Mouse (Mus musculus): ENCODE measurements around the gene Scrn1.
A peak's percentile ranks its signal among the peaks of the same experiment; 100 is the strongest.

Scrn1 gene

DNA sequence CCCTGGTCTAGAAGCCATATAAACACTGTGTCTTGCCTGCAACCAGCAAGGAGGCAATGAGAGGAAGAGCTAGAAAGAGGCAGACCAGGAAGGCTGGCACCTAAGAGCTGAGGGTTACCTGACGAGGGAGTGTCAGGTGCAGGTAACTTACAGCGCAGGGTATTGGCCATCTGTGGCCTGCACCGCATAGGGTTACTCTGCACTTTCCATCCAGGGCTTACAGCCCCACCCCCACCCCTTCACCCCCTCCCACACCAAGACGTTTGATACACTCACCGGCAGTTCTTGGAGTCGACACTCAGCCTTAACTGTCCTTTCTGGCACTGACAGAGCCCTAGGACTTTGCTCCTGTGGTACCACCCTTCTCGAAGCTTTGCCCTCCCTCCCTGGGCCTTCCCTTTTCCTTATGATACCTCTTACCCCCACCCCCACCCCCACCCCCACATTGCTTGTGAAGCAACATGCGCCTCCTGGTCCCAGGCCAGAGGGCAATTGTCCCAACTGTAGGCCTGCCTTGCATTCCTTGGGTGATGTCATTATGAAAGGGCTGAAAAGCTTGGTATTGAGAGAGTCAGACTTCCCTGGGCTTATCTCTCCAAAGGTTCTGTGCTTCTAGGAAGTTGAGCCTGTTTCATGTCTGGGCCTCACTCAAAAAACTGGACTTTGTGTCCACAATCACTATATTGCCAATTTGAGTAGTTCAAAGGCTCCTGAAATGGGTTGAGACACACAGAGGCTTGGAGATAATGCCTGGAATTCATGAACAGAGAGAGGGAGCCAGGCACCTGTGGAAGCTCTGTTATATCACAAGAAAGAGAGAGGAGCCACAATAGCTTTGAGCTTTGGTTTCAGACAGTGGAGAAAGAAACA is 93.2 kb downstream of the Scrn1 start:
- DNase-seq, result peak; percentile 50 to 77

DNA sequence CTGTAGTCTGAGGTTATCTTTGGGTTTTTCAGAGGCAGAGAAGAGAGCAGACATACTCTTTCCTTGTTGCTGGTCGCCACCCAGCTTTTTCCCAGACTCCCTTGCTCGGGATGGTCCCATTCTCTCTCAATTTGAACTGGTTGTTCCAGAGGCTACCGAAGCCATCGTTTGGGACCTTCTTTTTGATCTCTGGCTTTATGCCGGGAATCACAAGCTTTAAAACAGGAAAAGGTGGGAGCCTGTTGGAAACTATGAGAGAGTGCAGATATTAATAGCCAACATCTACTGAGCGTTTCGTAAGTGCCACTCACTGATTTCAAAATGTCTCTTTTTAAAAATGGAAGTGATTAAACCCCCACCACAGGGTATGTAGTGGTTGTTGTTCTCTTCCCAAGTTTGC is 94.4 kb downstream of the Scrn1 start:
- no peak for DNase-seq

DNA sequence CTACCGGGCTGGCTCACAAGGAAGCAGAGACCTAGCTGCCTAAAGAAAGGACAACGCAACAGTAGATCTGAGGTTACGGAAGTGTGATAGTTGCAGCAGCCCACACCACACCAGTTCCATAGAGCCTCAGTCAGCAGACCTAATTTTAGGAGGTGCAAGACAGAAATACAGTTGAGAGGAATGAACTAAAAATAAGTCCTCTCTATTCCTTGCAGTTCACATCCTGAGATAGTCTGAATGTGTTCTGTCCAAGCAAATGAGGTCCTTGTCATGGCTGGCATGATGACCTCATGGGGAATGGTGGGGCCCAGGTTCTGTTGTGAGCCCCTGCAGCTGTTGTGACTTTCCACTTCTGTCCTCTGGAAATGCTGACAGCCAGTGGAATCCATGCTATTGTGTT is 98.9 kb downstream of the Scrn1 start:
- DNase-seq, result no peak

DNA sequence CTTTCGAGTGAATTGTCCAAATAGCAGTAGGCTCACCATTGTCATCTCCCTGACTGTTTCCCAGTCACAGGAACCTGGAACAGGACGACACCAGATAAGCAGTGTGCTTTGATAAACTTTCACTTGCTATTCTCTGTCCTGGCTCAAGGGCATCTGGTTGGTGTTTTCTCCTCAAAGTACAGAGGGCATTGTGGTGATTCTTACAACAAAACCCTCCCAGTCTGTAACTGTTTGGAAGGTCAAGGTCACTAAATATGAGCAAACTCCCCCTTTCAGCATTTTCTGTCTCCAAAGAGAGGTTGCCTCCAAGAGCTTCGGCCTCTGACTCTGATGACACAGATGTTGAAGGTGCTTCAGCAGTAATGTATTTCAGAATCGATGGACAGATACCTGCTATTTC is 101.4 kb downstream of the Scrn1 start:
- DNase-seq, result no peak

DNA sequence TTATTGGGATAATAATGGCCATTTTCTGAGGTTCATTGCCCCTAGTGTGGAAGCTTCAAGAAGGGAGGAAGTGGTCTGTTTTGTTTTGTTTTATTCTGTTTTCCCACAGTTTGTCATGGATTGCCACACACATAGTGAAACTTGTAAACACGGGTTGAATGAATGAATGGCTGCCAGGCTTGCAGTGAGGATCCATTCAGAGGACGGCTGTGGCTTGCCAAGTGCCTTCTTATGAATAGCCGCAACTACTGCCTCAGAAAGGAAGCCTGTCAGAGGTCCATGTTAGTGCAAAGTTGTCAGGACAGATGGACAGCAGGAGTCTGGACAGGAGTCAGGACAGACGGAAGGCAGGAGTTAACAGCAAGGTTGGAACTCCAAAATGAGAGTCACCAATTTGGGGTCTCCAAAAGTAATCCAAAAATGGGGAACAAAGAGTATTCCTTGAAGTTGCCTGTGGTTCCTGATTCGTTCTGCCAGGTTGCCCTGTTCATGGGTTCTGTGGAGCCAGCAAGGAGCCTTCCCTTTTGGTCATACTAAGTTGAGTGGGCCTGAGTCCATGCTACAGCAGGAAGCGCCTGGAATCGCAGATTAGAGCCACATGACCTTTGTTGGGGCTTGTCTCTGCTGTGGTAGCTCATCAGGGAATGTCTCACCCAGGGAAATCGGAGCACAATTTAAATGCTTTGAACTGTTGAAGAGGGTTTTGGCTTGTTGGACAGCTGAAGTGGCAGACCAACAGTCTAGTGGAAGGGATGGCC is 102.4 kb downstream of the Scrn1 start:
- DNase-seq, result peak in 1 of 2 experiments; percentile 65

DNA sequence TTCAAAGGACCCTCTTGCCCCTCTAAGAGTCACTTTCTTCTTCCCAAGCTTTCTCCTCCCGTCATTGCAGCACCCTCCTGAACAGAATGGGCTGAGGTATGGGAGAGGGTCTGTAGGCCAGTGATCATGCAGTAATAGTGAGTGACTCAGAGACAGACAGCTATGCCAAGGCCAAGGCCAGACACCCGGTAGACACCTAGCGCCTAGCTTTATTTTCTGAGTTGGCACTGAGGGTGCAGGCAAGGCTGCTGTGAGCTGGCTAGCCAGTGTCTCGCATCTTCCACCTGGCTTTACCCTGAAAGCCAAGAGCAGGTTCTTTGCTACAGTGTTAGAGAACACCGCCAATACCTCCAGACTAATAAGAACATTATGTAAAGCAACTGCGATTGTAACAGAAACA is 103.5 kb downstream of the Scrn1 start:
- DNase-seq, result no peak

DNA sequence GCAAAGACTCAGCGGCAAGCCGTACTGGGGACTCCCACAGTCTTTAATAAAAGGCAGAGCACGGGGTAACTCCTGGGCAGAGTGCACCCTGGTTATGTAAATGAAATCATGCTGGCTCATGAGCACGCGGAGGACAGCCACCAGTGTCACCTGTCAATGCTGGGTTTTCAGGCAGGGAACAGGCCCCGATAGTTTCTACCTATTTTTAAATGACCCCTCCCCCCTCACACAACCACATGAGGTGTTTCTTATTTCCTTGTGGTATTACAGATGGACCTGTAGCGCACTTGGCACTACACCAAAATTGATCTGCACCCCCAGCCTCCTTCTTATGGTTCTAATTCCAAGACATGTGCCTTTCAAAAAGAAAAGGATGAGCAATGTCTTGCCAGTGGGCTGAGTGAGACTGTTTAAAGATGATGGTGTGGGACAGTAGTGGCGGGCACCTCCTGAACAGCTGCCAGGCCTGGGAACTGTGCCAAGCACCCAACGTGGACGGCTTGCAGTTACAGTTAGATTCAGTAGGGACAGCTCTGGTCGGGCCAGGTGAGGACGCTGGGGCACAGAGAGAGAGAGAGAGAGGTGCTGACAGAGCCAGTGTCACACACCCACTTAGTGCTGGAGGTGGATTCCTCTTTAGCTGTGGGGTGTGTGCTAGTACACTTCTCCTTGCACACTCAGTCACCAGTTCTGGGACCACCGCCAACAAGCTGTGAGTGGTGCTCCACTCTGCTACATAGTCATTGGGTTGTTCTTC is 105.2 kb downstream of the Scrn1 start:
- DNase-seq, result peak; percentile 25 to 58

DNA sequence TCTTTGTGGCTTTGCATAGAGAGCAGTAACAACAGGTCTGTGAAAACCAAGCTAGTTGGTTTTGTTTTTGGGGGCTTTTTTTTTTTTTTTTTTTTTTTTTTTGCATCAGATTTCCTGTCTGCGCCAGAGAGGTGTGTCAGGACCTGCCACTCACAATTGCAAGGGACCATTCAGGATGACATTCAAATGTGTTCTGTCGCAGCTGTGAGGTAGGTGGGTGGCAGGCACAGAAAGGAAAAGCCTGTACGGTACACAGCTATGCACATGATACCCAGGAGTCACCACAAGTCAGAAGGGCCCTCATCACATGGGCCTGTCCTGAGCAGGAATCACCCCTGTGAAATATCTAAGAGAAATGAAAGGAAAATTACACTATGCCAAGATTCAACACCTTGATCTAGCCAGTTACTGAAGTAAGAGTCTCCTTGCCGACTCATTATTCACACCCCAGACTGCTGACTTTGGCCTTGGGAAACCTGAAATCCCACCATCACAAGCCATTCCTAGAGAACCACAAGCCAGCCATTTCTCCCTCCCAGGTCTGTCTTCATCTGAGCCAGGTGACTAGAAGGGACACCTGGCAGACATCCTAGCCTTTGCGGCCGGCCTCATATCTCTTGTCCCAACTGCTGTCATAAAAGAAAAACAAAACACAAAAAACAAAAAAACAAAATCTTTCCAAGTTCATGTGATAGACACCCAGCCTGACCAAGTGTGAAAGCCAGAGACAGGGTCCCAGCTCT is 105.9 kb downstream of the Scrn1 start:
- no peak for DNase-seq

DNA sequence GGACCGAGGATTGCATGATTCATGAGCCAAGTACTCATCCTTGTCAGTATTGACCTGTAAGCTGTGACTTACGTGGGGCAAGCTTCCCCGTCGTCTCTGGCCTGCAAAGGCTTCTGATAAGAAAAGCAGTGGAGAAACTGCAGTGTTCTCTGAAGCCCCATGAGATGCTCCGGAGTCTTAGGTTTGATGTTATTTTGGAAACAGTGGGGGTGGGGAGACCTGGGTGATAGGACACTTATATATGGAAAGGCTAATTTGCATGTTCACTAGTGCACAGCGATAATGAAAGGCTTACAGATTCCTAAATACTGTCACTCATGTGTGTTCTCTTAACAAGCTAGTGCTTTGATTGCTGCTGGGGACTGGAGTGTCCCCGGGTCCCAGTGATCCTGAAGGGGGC is 106.6 kb downstream of the Scrn1 start:
- no peak for DNase-seq

Data from lung, postnatal 4 days (tissue).